In genomic region chr16:31507794-31508526, GRCm38 (mm10) we compare ENCODE assay signal across 9 mouse cellular contexts.
DNase-seq lines count a peak whose midpoint lies in the region; ATAC-seq and TF ChIP-seq lines count a peak whose summit lies in the region.
"Had no signal": no experiment of that assay in that cellular context is flagged by ENCODE, and none has a peak within 500 bp of the region (broad histone marks: within the 10 kb centered on the region; RNA-seq: fewer than 3 reads in every experiment).

No protein-coding gene starts in this region.

- no peaks in the 10 kb centered on the region for H3K27me3 ChIP-seq in forebrain, embryonic 11.5 days (ENCODE audit: control insufficient read depth, insufficient read depth, low read length)
- H3K27me3 ChIP-seq in forebrain, postnatal 0 days (ENCODE audit: insufficient read depth, low read length), result no peaks in the 10 kb centered on the region
- no peaks in the 10 kb centered on the region for H3K27me3 ChIP-seq in E14TG2a.4 (ENCODE audit: insufficient read depth, low read length)
- H3K27me3 ChIP-seq in embryonic facial prominence, embryonic 12.5 days, result no peaks in the 10 kb centered on the region
- no peaks in the 10 kb centered on the region for H3K27me3 ChIP-seq in limb, embryonic 15.5 days
- no peaks in the 10 kb centered on the region for H3K27me3 ChIP-seq in neural tube, embryonic 14.5 days (ENCODE audit: control insufficient read depth, insufficient read depth, low read length)

- no peak overlapping the region for H3K4me3 ChIP-seq in forebrain, embryonic 11.5 days (ENCODE audit: low read depth, low read length)
- H3K4me3 ChIP-seq in forebrain, postnatal 0 days (ENCODE audit: low read depth, low read length), result no peak overlapping the region
- peak overlapping the region; percentile 69 for H3K4me3 ChIP-seq in E14TG2a.4 (replicated peaks; ENCODE audit: low read length)
- H3K4me3 ChIP-seq in embryonic facial prominence, embryonic 12.5 days, result no peak overlapping the region
- H3K4me3 ChIP-seq in limb, embryonic 15.5 days, result no peak overlapping the region
- no peak overlapping the region for H3K4me3 ChIP-seq in neural tube, embryonic 14.5 days (ENCODE audit: low read depth, low read length)

- peak; percentile 45; the same call in 1 of the 2 replicates for ATAC-seq in forebrain, embryonic 11.5 days (replicated peaks; ENCODE audit: low FRiP score)
- ATAC-seq in forebrain, postnatal 0 days, result no peak
- no peak for ATAC-seq in embryonic facial prominence, embryonic 12.5 days (ENCODE audit: insufficient number of reproducible peaks, insufficient read depth, low FRiP score, low TSS enrichment)
- no peak for ATAC-seq in limb, embryonic 15.5 days (ENCODE audit: insufficient number of reproducible peaks, low FRiP score, low TSS enrichment, low read depth)
- ATAC-seq in neural tube, embryonic 14.5 days (ENCODE audit: low read depth), result peak; percentile 35

- whole genome bisulfite sequencing in forebrain, embryonic 11.5 days, result 22% methylated on average over 14 of the region's 14 CpGs
- 39% methylated on average over 14 of the region's 14 CpGs for WGBS in forebrain, postnatal 0 days
- 27% methylated on average over 14 of the region's 14 CpGs for WGBS in embryonic facial prominence, embryonic 12.5 days
- WGBS in limb, embryonic 15.5 days, result 35% methylated on average over 14 of the region's 14 CpGs
- WGBS in neural tube, embryonic 14.5 days, result 31% methylated on average over 14 of the region's 14 CpGs

- TF ChIP-seq CTCF in forebrain, postnatal 0 days (IDR thresholded peaks at IDR 0.05; ENCODE audit: low read depth), result no peak
- TF ChIP-seq CTCF in E14TG2a.4 (conservative IDR thresholded peaks at IDR 0.05; ENCODE audit: low read length), result no peak

- no peaks in the 10 kb centered on the region for H3K9me3 ChIP-seq in forebrain, embryonic 11.5 days (ENCODE audit: control insufficient read depth, low read length)
- H3K9me3 ChIP-seq in forebrain, postnatal 0 days (ENCODE audit: low read length), result no peaks in the 10 kb centered on the region
- H3K9me3 ChIP-seq in E14TG2a.4 (ENCODE audit: low read length), result no peaks in the 10 kb centered on the region
- H3K9me3 ChIP-seq in embryonic facial prominence, embryonic 12.5 days, result no peaks in the 10 kb centered on the region
- H3K9me3 ChIP-seq in limb, embryonic 15.5 days, result no peaks in the 10 kb centered on the region
- H3K9me3 ChIP-seq in neural tube, embryonic 14.5 days (ENCODE audit: control insufficient read depth, low read length), result no peaks in the 10 kb centered on the region
- H3K9me3 ChIP-seq: G1E had no signal

- DNase-seq in forebrain, embryonic 11.5 days (ENCODE audit: low spot score), result peak; percentile 74
- no peak for DNase-seq in forebrain, postnatal 0 days
- no peak for DNase-seq in frontal cortex, postnatal 10 days (ENCODE audit: low spot score in 2 of 2)
- no peak for DNase-seq in cerebellum, postnatal 4 days (ENCODE audit: low spot score in 2 of 2)

- H3K4me2 ChIP-seq in forebrain, embryonic 11.5 days (ENCODE audit: low read depth, low read length, severe bottlenecking), result no peak overlapping the region
- H3K4me2 ChIP-seq in forebrain, postnatal 0 days (ENCODE audit: low read depth), result no peak overlapping the region
- H3K4me2 ChIP-seq in embryonic facial prominence, embryonic 12.5 days (replicated peaks), result peak overlapping the region; percentile 28; the same call in 1 of the 2 replicates
- H3K4me2 ChIP-seq in limb, embryonic 15.5 days, result 0 out of 2 replicates have a peak overlapping the region, but pooled peaks have one; percentile 46
- H3K4me2 ChIP-seq in neural tube, embryonic 14.5 days (ENCODE audit: low read depth, low read length), result no peak overlapping the region

- H3K4me1 ChIP-seq in forebrain, embryonic 11.5 days (replicated peaks; ENCODE audit: control insufficient read depth, insufficient read depth, low read length), result peaks cover 6% of the 10 kb centered on the region; the same call in 1 of the 2 replicates
- peaks cover 12% of the 10 kb centered on the region for H3K4me1 ChIP-seq in forebrain, postnatal 0 days (ENCODE audit: insufficient read depth)
- H3K4me1 ChIP-seq in E14TG2a.4 (replicated peaks; ENCODE audit: low read depth, low read length), result peaks cover 73% of the 10 kb centered on the region
- peaks cover 37% of the 10 kb centered on the region for H3K4me1 ChIP-seq in embryonic facial prominence, embryonic 12.5 days
- peaks cover 45% of the 10 kb centered on the region for H3K4me1 ChIP-seq in limb, embryonic 15.5 days
- H3K4me1 ChIP-seq in neural tube, embryonic 14.5 days (ENCODE audit: control insufficient read depth, insufficient read depth, low read length), result 0 out of 2 replicates have a peak, but pooled peaks cover 4% of the 10 kb centered on the region

- no peaks in the 10 kb centered on the region for H3K36me3 ChIP-seq in forebrain, embryonic 11.5 days (ENCODE audit: control insufficient read depth, insufficient read depth, low read length)
- H3K36me3 ChIP-seq in forebrain, postnatal 0 days (ENCODE audit: insufficient read depth), result no peaks in the 10 kb centered on the region
- H3K36me3 ChIP-seq in E14TG2a.4 (ENCODE audit: insufficient read depth, low read length), result no peaks in the 10 kb centered on the region
- H3K36me3 ChIP-seq in embryonic facial prominence, embryonic 12.5 days, result no peaks in the 10 kb centered on the region
- H3K36me3 ChIP-seq in limb, embryonic 15.5 days, result no peaks in the 10 kb centered on the region
- no peaks in the 10 kb centered on the region for H3K36me3 ChIP-seq in neural tube, embryonic 14.5 days (ENCODE audit: control insufficient read depth, insufficient read depth, low read length)
- H3K36me3 ChIP-seq: G1E had no signal

- H3K9ac ChIP-seq in forebrain, embryonic 11.5 days (ENCODE audit: low read length), result no peak overlapping the region
- no peak overlapping the region for H3K9ac ChIP-seq in forebrain, postnatal 0 days
- H3K9ac ChIP-seq in embryonic facial prominence, embryonic 12.5 days, result no peak overlapping the region
- H3K9ac ChIP-seq in limb, embryonic 15.5 days, result no peak overlapping the region
- H3K9ac ChIP-seq in neural tube, embryonic 14.5 days (replicated peaks; ENCODE audit: low read depth, low read length), result no peak overlapping the region

- no peak overlapping the region for H3K27ac ChIP-seq in forebrain, embryonic 11.5 days (ENCODE audit: low read depth, low read length)
- H3K27ac ChIP-seq in forebrain, postnatal 0 days (ENCODE audit: low read depth, low read length), result no peak overlapping the region
- peak overlapping the region; percentile 7; the same call in 1 of the 2 replicates for H3K27ac ChIP-seq in embryonic facial prominence, embryonic 12.5 days
- peak overlapping the region; percentile 81 for H3K27ac ChIP-seq in limb, embryonic 15.5 days
- H3K27ac ChIP-seq in neural tube, embryonic 14.5 days (ENCODE audit: low read depth, low read length), result no peak overlapping the region

Comparison
In these comparisons a context has a peak if more than half of its experiments do, and no peak if none do; other contexts are left out.
1. ATAC-seq: peak in forebrain, embryonic 11.5 days (single experiment) and neural tube, embryonic 14.5 days (single experiment); none in forebrain, postnatal 0 days (single experiment), embryonic facial prominence, embryonic 12.5 days (single experiment) and limb, embryonic 15.5 days (single experiment).
2. H3K27ac ChIP-seq: peak in embryonic facial prominence, embryonic 12.5 days (single experiment) and limb, embryonic 15.5 days (single experiment); none in forebrain, embryonic 11.5 days (single experiment), forebrain, postnatal 0 days (single experiment) and neural tube, embryonic 14.5 days (single experiment).
3. H3K4me2 ChIP-seq: peak in embryonic facial prominence, embryonic 12.5 days (single experiment) and limb, embryonic 15.5 days (single experiment); none in forebrain, embryonic 11.5 days (single experiment), forebrain, postnatal 0 days (single experiment) and neural tube, embryonic 14.5 days (single experiment).